Mouse (Mus musculus): ENCODE data around the gene Plcxd2.
A peak's percentile ranks its signal among the peaks of the same experiment; 100 is the strongest.

The Plcxd2 gene

GRCm38 (mm10) chr16:45984610-45985606 is 25.1 kb downstream of the Plcxd2 start:
- DNase-seq, result no peak

DNA sequence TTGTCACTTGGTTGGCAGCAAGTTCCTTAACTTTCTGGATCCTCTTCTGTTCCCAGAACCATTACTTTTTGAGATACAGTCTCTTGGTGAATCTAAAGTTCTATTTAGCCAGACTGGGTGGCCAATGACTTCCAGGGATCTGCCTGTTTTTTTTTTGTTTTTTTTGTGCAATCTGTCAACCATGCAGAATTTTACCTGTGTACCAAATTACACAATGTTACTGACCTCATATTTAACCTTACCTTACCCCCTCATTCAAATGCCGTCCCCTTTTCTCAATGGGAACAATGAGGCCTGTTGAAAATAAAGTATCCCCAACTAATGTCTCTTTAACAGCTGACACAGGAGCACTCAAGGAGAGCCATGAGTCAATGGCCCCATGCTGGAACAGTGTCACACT is 33.8 kb downstream of the Plcxd2 start:
- DNase-seq, result no peak

DNA sequence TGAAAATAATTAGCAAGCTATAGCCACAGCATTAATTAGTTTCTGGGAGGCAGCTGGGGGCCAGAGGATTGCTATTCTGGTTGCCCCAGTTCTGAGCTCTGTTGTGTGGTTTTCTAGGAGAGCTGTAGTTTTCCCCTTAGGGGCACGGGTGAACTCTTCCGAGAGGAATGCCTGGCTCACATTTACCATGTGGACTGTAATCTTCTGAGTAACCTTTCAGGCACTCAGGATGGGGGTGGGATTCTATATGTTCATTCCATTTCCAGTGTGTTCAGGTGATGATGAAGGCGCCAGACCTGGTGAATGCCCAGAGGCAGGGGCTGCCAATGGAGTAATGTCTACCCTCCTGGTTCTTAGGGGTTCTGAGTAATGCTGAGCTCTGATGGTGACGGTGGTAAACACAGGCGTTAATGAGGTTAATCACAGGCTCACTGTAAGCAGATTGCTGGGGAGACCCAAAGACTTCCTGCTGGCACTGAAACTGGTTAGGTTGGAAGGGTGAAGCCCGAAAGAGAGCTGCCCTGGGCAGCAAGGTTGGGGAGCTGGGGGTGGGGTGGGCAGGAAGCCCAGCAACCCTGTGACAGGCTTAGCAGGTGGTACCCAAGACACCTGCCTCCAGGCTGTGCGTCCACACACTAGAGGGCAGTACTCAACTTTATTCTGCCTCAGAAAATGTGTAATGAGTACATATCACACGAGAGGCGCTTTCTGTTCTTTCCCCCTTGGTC is 35.9 kb downstream of the Plcxd2 start:
- peak; percentile 30 for DNase-seq

DNA sequence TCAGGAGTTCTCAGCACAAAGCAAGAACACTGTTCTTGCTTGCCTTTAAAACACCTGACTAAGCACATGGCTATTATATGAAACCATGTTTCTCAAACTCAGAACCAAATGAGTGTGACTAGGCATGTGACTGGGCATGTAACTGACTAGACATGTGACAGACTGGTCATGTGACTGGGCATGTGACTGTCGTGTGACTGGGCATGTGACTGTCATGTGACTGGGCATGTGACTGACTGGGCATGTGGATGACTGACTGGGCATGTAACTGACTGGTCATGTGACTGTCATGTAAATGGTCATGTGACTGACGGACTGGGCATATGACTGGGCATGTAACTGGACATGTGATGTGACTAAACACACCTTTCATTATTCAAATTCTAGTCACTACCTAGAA is 39.8 kb downstream of the Plcxd2 start:
- DNase-seq, result peak; percentile 31

DNA sequence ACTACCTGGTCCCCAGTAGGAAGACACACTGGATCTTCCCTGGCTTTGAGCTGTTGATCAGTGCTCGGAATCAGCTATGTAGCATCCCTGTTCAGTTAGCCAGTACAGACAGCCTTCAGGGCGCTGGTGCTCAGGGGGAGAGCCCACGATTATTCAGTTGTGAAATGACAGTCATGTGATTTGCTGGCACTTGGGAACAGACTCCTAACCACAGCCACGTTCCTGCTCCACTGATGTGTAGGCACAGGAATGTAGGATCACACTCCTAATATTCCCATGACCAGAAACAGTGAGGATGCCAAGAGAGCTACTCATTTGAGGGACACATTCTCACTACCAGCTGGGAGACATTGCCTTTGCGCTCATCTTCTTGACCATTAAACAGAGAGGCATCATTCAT is 41.3 kb downstream of the Plcxd2 start:
- no peak for DNase-seq

- DNase-seq, result peak; percentile 80
These were observed 42.5 kb downstream of the Plcxd2 start for GRCm38 (mm10) chr16:45967471-45967870.

- peak; percentile 22 for DNase-seq
These were observed 43.4 kb downstream of the Plcxd2 start for GRCm38 (mm10) chr16:45966604-45967003.

DNA sequence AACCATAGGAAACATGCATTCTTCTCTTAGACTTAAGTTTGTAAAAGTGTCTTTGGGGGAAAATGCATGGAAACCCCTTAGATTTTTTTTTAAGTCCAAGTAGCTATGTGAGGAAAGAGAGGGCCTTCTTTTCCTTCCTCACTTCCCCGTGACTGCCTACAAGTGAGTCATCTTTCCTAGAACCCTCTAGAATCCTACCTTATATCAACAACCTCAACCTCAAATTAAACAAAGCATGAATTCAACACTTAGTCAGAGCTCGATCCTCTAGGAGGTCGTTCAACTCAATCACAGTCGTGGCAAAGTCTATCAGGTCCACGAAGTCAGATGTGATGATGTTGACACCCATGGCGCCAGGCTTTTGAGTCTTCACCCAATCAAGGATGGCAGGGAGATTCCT is 45.2 kb downstream of the Plcxd2 start:
- no peak for DNase-seq

DNA sequence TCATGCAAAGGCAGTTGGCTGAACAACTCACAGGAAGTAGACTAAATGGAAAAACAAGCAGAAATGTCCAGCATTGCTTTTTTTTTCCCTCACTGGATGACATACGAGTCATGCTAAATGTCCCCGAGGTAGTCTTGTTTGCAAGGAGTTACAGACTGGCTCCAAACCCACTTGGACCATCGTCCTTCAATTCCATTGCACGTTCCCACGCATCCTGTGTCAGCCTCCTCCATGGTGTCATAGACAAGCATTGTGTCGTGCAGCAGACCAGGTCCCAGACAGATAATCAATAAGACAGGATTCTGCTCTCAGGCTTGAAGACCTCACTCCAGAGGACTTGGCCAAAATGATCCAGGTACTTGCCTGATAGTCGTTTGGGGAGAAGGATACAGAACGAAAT is 46.2 kb downstream of the Plcxd2 start:
- DNase-seq, result no peak

GRCm38 (mm10) chr16:45963088-45963487 is 46.9 kb downstream of the Plcxd2 start:
- DNase-seq, result no peak

GRCm38 (mm10) chr16:45960978-45961377 is 49.0 kb downstream of the Plcxd2 start:
- DNase-seq, result no peak

GRCm38 (mm10) chr16:45956390-45956950 is 53.5 kb downstream of the Plcxd2 start:
- DNase-seq, result no peak

- DNase-seq, result peak; percentile 67
These were observed 56.6 kb downstream of the Plcxd2 start, which contains the start of gene Phldb2 for GRCm38 (mm10) chr16:45953394-45953793. Gene Phldb2, minus strand, starts transcription at chr16:45953598.

GRCm38 (mm10) chr16:45952501-45952900 is 57.5 kb downstream of the Plcxd2 start:
- peak; percentile 64 for DNase-seq

DNA sequence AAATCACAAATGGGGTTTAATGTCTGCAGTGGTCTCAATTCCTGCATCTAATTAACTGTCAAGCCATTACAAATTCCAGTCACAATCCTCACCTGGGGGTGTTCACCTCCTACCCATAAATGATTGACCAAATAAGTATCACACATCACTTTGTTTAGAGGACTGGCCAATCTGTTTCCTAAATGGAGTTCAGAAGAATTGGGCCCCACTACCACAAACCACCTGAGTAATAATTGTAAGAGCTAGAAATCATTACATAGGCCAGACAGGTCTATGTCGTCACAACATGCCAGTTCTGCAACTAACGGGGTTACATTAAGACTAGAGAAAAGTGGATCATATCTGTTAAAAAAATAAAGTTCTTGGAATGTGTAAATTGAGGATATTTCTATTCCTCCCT is 58.0 kb downstream of the Plcxd2 start:
- peak; percentile 61 for DNase-seq

GRCm38 (mm10) chr16:45946335-45946734 is 63.7 kb downstream of the Plcxd2 start:
- DNase-seq, result no peak

GRCm38 (mm10) chr16:45945649-45946048 is 64.4 kb downstream of the Plcxd2 start:
- no peak for DNase-seq

- peak; percentile 59 for DNase-seq
These were observed 64.8 kb downstream of the Plcxd2 start for GRCm38 (mm10) chr16:45945174-45945631.

DNA sequence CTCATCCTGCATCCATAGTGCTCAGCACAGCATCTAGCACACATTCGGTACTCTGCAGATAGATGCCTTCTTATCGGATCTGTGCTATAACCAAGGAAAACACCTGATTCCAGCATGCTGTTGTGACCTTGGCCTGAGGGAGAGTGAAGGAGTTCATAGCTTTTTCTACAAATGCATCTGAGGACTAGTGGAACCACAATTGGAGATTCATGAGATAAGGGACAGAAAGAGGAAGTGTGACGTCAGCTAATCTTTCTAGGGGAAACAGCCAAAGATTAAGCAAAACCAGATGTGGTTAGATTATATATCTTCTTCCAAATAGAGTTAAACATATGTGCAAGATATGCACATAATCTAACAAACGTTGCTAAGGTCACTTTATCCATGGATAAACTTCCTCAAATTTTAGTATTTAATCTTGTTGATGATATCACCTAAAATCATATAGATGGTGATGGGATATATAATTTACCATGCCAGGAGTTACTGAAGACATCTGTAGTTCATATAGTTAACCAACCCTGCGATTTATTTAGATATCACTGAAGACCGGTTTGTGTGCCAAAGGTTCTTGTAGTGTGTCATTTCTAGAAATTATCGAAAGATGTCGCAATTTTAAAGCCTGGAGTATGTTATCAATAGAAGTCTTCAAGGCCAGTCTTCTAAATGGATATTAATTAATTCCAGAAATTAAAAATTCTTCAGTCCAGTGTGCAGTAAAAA is 67.7 kb downstream of the Plcxd2 start:
- no peak for DNase-seq

DNA sequence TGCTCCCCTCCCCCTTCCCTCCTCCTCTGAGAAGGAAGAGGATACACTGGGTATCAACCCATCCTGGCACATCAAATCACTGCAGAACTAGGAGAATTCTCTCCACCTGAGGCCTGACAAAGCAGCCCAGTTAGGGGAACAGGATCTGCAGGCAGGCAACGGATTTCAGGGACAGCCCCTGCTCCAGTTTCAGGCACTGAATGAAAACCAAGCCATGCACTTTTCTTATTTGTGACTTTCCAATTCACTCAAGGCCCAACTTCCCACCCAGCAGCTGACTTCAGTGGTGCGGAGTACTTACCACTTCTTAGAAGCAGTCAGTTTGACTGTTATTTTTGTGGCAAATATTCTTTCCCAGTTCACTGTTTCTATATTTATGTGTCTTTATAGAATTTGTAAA is 69.3 kb downstream of the Plcxd2 start:
- DNase-seq, result no peak

DNA sequence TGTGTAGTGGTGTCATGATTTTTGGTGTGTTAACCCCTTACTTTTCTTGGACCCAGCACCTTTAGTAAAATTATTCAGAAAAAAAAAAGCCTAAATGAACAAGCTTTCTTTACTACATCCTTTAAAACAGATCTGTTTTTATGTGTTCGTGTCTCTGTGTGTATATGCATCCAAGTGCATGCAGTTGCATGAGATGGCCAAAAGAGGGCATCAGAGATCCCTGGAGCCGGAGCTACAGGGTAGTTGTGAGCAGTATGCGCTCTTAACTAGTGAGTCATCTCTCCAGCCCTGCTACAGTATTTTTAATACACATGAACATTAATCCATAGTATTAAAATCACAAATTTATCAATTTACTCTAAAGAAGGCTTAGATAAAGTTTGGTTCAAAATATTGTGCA is 70.6 kb downstream of the Plcxd2 start:
- DNase-seq, result no peak

DNA sequence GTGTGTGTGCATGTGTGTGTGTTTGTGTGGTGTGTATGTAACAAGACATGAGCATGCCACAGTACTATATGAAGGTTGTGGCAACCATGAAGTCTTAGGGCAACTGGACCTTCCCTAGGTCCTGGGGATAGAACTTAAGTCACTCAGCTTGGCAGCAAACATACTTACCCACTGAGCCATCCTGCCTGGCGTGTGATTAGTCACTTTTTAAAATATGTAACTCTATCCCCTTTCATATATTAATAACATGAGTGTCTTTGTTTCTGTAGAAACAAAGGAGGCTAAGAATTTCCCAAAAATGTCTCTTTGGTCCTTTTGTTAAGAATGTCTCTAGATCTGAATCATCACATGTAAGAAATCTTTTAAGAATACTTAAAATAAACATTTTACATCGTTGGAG is 72.6 kb downstream of the Plcxd2 start:
- DNase-seq, result no peak

DNA sequence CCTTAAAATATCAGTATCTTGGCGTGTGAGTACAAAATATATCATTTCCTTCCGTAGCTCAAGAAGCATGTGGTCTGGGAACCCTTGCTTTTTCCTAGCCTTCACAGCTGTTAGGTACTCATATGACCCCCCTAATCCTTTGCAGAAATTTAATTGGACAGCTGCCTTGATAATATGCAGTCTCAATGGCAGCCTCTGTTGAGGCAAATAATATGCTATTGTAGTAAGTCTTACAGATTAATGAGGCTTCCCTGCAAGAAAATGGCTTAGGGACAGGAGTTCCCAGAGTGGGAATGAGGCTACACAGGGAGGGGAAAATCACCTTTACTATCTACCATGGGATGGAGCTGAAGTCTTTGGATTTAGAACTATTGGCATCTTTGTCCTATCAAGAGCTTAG is 73.5 kb downstream of the Plcxd2 start:
- no peak for DNase-seq

Measured in kidney, adult 11 months (tissue).